12 mouse cellular contexts compared by ENCODE assay signal in genomic region chr15:92640212-92641082, GRCm38 (mm10).
DNase-seq lines count a peak whose midpoint lies in the region; ATAC-seq lines count a peak whose summit lies in the region.
"Had no signal": no experiment of that assay in that cellular context is flagged by ENCODE, and none has a peak within 500 bp of the region (broad histone marks: within the 10 kb centered on the region; RNA-seq: fewer than 3 reads in every experiment).

No protein-coding gene starts in this region.

- H3K4me3 ChIP-seq in midbrain, embryonic 13.5 days (replicated peaks): no peak overlapping the region
- no peak overlapping the region for H3K4me3 ChIP-seq in midbrain, embryonic 10.5 days
- H3K4me3 ChIP-seq in hindbrain, embryonic 12.5 days: no peak overlapping the region
- H3K4me3 ChIP-seq in neural tube, embryonic 13.5 days: no peak overlapping the region
- H3K4me3 ChIP-seq: embryonic facial prominence, embryonic 15.5 days; heart, embryonic 13.5 days had no signal

- 0 out of 2 replicates have a peak, but pooled peaks cover 4% of the 10 kb centered on the region for H3K4me1 ChIP-seq in midbrain, embryonic 13.5 days (replicated peaks)
- no peaks in the 10 kb centered on the region for H3K4me1 ChIP-seq in midbrain, embryonic 10.5 days
- 0 out of 2 replicates have a peak, but pooled peaks cover 7% of the 10 kb centered on the region for H3K4me1 ChIP-seq in hindbrain, embryonic 12.5 days
- peaks cover 22% of the 10 kb centered on the region for H3K4me1 ChIP-seq in neural tube, embryonic 13.5 days (replicated peaks)
- H3K4me1 ChIP-seq: embryonic facial prominence, embryonic 15.5 days; heart, embryonic 13.5 days had no signal

- no peaks in the 10 kb centered on the region for H3K36me3 ChIP-seq in midbrain, embryonic 13.5 days
- H3K36me3 ChIP-seq in midbrain, embryonic 10.5 days: no peaks in the 10 kb centered on the region
- no peaks in the 10 kb centered on the region for H3K36me3 ChIP-seq in hindbrain, embryonic 12.5 days
- H3K36me3 ChIP-seq in neural tube, embryonic 13.5 days: no peaks in the 10 kb centered on the region
- H3K36me3 ChIP-seq: embryonic facial prominence, embryonic 15.5 days; heart, embryonic 13.5 days had no signal

- peak overlapping the region; percentile 31; the same call in 1 of the 2 replicates for H3K27ac ChIP-seq in midbrain, embryonic 13.5 days
- no peak overlapping the region for H3K27ac ChIP-seq in midbrain, embryonic 10.5 days (replicated peaks)
- peak overlapping the region; percentile 49 for H3K27ac ChIP-seq in hindbrain, embryonic 12.5 days
- H3K27ac ChIP-seq in neural tube, embryonic 13.5 days (replicated peaks): peak overlapping the region; percentile 43; the same call in 1 of the 2 replicates
- H3K27ac ChIP-seq: embryonic facial prominence, embryonic 15.5 days; heart, embryonic 13.5 days; stomach, postnatal 0 days had no signal

- H3K27me3 ChIP-seq in midbrain, embryonic 13.5 days: no peaks in the 10 kb centered on the region
- no peaks in the 10 kb centered on the region for H3K27me3 ChIP-seq in midbrain, embryonic 10.5 days (ENCODE audit: low read depth, poor library complexity, severe bottlenecking)
- H3K27me3 ChIP-seq in hindbrain, embryonic 12.5 days: no peaks in the 10 kb centered on the region
- peaks cover 22% of the 10 kb centered on the region for H3K27me3 ChIP-seq in neural tube, embryonic 13.5 days
- H3K27me3 ChIP-seq: embryonic facial prominence, embryonic 15.5 days; heart, embryonic 13.5 days had no signal

- no peak for DNase-seq in frontal cortex, postnatal 25 days (ENCODE audit: low spot score in 2 of 2)
- no peak for DNase-seq in midbrain, embryonic 10.5 days (ENCODE audit: low spot score)
- no peak for DNase-seq in lung, postnatal 4 days
- DNase-seq: lung, adult 2 months had no signal

- 60% methylated on average over 18 of the region's 18 CpGs for WGBS in midbrain, embryonic 13.5 days
- WGBS in midbrain, embryonic 10.5 days: 91% methylated on average over 18 of the region's 18 CpGs
- WGBS in hindbrain, embryonic 12.5 days: 54% methylated on average over 18 of the region's 18 CpGs
- 17% methylated on average over 18 of the region's 18 CpGs for WGBS in neural tube, embryonic 13.5 days

- 0 out of 2 replicates have a peak, but pooled peaks have one; percentile 13 for ATAC-seq in frontal cortex, adult (ENCODE audit: low TSS enrichment)
- peak; percentile 34; the same call in 1 of the 2 replicates for ATAC-seq in midbrain, embryonic 13.5 days
- ATAC-seq in hindbrain, embryonic 12.5 days (ENCODE audit: low FRiP score): peak; percentile 82
- peak; percentile 91 for ATAC-seq in neural tube, embryonic 13.5 days (ENCODE audit: low read depth)
- ATAC-seq in activated CD4-positive, CD25-positive, alpha-beta regulatory T cell, adult 4 months: no peak

- H3K9me3 ChIP-seq in midbrain, embryonic 13.5 days: no peaks in the 10 kb centered on the region
- no peaks in the 10 kb centered on the region for H3K9me3 ChIP-seq in midbrain, embryonic 10.5 days (replicated peaks)
- H3K9me3 ChIP-seq in hindbrain, embryonic 12.5 days (replicated peaks): no peaks in the 10 kb centered on the region
- H3K9me3 ChIP-seq in neural tube, embryonic 13.5 days: no peaks in the 10 kb centered on the region
- H3K9me3 ChIP-seq: embryonic facial prominence, embryonic 15.5 days; heart, embryonic 13.5 days had no signal

- no peak overlapping the region for H3K9ac ChIP-seq in midbrain, embryonic 13.5 days (replicated peaks)
- H3K9ac ChIP-seq in hindbrain, embryonic 12.5 days: no peak overlapping the region
- no peak overlapping the region for H3K9ac ChIP-seq in neural tube, embryonic 13.5 days
- H3K9ac ChIP-seq: embryonic facial prominence, embryonic 15.5 days; heart, embryonic 13.5 days had no signal

- H3K4me2 ChIP-seq in midbrain, embryonic 13.5 days (replicated peaks): no peak overlapping the region
- H3K4me2 ChIP-seq in hindbrain, embryonic 12.5 days (replicated peaks): peak overlapping the region; percentile 8; the same call in 1 of the 2 replicates
- H3K4me2 ChIP-seq in neural tube, embryonic 13.5 days: peak overlapping the region; percentile 37
- H3K4me2 ChIP-seq: embryonic facial prominence, embryonic 15.5 days; heart, embryonic 13.5 days had no signal
